Mouse (Mus musculus) adrenal gland, postnatal 36 days (tissue): Measurements from ENCODE around the gene Ttc16. TPM values are rescaled to one million over a fixed set of nuclear protein-coding genes. Genes with fewer than 3 reads are reported as not detected.

Experiments used
- DNase-seq, 2 experiments: peaks; one replicate each; pipeline ENCODE4 v3.0.0; 2021; ENCODE audit warnings: mixed read lengths in 1 of 2
- microRNA-seq: library from miRNA; unstranded; fragments of <30 nt; microRNA quantifications from one replicate; pipeline ENCODE4 v1.2.0, GENCODE M21; 2021
- total RNA-seq, 2 experiments: library from RNA; stranded (reverse); gene quantifications; 2 replicates each; pipeline ENCODE4 v1.2.3; 2021

Gene Ttc16
- total RNA-seq, 2 experiments from 2014 or later, result 0.10 to 0.20 TPM

GRCm38 (mm10) chr2:32714987-32715425, 60.4 kb downstream of the Ttc16 start:
- peak; percentile 47 to 69 for DNase-seq

GRCm38 (mm10) chr2:32714117-32714986, 61.1 kb downstream of the Ttc16 start:
- no peak for DNase-seq

GRCm38 (mm10) chr2:32712934-32713817, 62.3 kb downstream of the Ttc16 start, which contains the start of gene Cdk9:
TSS of gene Cdk9 (minus strand) at chr2:32713076.
- peak; percentile 93 to 95 for DNase-seq

- DNase-seq, result peak; percentile 96 to 97
These were observed 62.9 kb downstream of the Ttc16 start for GRCm38 (mm10) chr2:32712586-32712933.

GRCm38 (mm10) chr2:32712108-32712551, 63.3 kb downstream of the Ttc16 start:
- peak; percentile 79 to 88 for DNase-seq

GRCm38 (mm10) chr2:32711301-32712056, 64.0 kb downstream of the Ttc16 start:
- DNase-seq, result no peak

GRCm38 (mm10) chr2:32710425-32710824, 65.0 kb downstream of the Ttc16 start:
- no peak for DNase-seq

GRCm38 (mm10) chr2:32709521-32710137, 65.8 kb downstream of the Ttc16 start:
- DNase-seq, result no peak

- DNase-seq, result peak; percentile 53 to 71
These were observed 66.8 kb downstream of the Ttc16 start for GRCm38 (mm10) chr2:32708643-32709042.

Small RNAs within 50 kb of the gene (microRNA-seq; reads per million reads assigned to microRNA genes)
- gene Mir2861 (not detected), gene Mir3960 (not detected)

Other genes starting within 250 kb of the Ttc16 start
- 10 to 100 TPM; 21.5 to 34.8 TPM for gene Fam102a, start 240.3 kb downstream of the Ttc16 start, total RNA-seq
- gene Dpm2, start 204.8 kb downstream of the Ttc16 start, total RNA-seq, result 10 to 100 TPM; 60.5 to 61.1 TPM
- gene Pip5kl1, start 200.8 kb downstream of the Ttc16 start, total RNA-seq, result not detected
- not detected for gene 9430097D07Rik, start 199.9 kb downstream of the Ttc16 start, total RNA-seq
- 10 to 100 TPM in 1 of 2 experiments, 1 to 10 TPM in 1; 7.9 to 11.0 TPM for gene St6galnac4, start 188.5 kb downstream of the Ttc16 start, total RNA-seq
- gene St6galnac6, start 175.9 kb downstream of the Ttc16 start, total RNA-seq, result 10 to 100 TPM; 38.3 to 58.1 TPM
- gene Ak1, start 153.9 kb downstream of the Ttc16 start, total RNA-seq, result 10 to 100 TPM; 49.4 to 50.0 TPM
- gene Eng, start 129.0 kb downstream of the Ttc16 start, total RNA-seq, result 10 to 100 TPM; 96.0 to 97.8 TPM
- gene Fpgs, start 71.5 kb downstream of the Ttc16 start, total RNA-seq, result 10 to 100 TPM; 12.8 to 14.9 TPM
- gene Cdk9, start 62.6 kb downstream of the Ttc16 start, total RNA-seq, result 10 to 100 TPM; 74.7 to 76.3 TPM
- 10 to 100 TPM; 13.0 to 18.9 TPM for gene Sh2d3c, start 54.6 kb downstream of the Ttc16 start, total RNA-seq
- not detected for gene 6330409D20Rik, start 34.6 kb downstream of the Ttc16 start, total RNA-seq
- 10 to 100 TPM; 26.7 to 32.5 TPM for gene Tor2a, start 18.4 kb downstream of the Ttc16 start, total RNA-seq
- 10 to 100 TPM in 1 of 2 experiments, 1 to 10 TPM in 1; 8.3 to 12.0 TPM for gene Ptrh1, start 153 bp upstream of the Ttc16 start, total RNA-seq
- gene Cfap157, start 8.8 kb upstream of the Ttc16 start, total RNA-seq, result not detected
- 10 to 100 TPM; 21.5 to 30.6 TPM for gene Stxbp1, start 71.6 kb upstream of the Ttc16 start, total RNA-seq
- 10 to 100 TPM; 15.8 to 32.3 TPM for gene Fam129b, start 100.5 kb upstream of the Ttc16 start, total RNA-seq
- gene Rpl12, start 185.9 kb upstream of the Ttc16 start, total RNA-seq, result 100 to 1,000 TPM; 165 to 189 TPM
- 10 to 100 TPM; 18.4 to 27.1 TPM for gene Lrsam1, start 186.0 kb upstream of the Ttc16 start, total RNA-seq
- 10 to 100 TPM; 18.8 to 19.4 TPM for gene Slc2a8, start 206.4 kb upstream of the Ttc16 start, total RNA-seq